Mouse (Mus musculus) urinary bladder, postnatal 25 days (tissue): ENCODE data around the gene Gm11213.

Experiments
- DNase-seq: peaks from one replicate; pipeline ENCODE4 v3.0.0; 2022; ENCODE audit warnings: low spot score

Gene Gm11213

DNA sequence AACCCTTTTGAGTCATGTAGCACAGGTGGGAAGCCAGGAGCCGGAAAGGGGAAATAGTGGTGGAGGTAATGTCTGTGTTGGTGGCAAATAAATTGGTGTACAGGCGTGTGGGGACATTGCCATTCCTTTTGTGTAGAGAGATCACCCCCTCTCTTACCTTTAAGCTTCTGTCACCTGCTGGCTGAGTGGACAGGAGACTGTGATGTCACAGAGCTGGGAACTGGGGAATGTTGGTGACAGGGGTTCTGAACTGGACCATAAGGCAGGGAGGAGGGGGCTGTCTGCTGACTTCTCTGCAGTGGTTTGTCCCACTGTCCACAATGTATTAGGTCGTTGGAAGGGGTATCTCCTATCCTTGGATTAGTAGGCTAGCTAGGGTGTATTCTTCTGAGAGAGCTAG is at the start of gene Gm11213:
Gm11213 (minus strand) TSS at position 317 of the 400 bp plus-strand sequence.
- DNase-seq = no peak

DNA sequence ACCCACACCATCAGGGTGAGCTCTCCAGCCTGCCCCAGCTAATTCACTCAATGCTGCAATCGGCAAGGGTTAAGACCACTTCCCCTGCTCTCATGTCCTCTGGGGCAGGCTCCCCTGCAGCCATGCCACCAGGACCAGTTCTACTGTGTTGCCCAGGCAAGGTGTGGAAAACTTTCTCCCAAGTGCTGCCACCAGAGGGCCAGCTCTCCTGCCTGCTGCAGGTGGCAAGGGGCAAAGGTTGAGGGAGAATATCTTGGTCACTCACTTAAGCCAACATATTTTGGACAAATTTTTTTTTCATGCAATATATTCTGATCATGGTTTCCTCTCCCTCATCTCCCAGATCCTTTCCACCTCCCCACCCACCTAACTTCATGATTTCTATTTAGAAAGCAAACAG is 49.3 kb upstream of the Gm11213 start:
- no peak for DNase-seq

DNA sequence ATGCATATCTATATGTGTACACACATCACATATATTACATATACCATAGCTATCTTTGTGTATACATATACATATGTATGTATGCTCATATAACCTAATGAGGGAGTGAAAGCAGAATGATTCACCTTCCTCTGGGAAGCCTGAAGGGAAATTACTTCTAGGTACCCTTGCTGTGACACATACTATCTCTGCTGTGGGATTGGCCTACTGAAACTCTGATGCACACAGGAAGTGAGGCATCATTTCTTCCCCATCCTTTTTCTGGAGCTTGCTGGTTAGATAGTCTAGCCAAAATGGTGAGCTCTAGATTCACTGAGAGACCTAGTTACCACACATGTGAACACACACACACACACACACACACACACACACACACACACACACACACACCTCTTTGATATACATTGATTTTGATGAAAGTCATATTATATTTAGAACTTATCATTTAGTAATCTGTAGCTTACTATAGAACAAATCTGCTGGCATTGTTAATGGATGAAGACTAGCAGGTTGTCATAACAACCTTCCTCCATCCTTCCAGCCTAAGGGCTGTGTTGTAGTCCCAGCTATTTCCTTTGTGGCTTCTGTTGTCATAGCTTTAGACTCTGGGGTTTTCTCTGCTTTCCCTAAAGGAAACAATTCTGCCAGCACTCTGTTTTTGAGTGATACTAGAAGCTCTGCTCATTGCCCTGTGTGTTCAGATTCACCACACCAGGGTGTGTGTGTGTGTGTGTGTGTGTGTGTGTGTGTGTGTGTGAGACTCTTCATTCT is 39.1 kb upstream of the Gm11213 start:
- no peak for DNase-seq

GRCm38 (mm10) chr4:63639842-63640241 is 34.8 kb upstream of the Gm11213 start:
- no peak for DNase-seq

- no peak for DNase-seq
These were observed 33.5 kb upstream of the Gm11213 start for GRCm38 (mm10) chr4:63638603-63639002.

DNA sequence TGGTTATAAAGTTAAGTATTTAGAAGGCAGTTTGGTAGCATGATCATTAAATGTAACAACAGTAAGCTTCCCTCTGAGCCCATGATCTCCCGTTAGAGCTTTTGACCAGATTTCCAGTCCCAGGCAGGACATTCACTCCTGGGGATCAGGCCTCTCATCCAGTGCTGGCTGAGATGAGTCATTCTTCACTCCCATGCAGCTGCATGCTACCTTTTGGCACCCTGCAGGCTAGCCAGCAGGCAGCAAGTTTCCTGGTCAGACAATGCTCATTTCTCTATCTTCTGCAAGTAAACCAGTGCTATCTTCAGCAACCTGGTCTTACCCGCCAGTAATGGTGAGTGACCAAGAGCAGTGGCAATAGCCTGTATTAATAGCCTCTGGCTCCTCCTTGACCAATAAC is 28.1 kb upstream of the Gm11213 start:
- DNase-seq = no peak

DNA sequence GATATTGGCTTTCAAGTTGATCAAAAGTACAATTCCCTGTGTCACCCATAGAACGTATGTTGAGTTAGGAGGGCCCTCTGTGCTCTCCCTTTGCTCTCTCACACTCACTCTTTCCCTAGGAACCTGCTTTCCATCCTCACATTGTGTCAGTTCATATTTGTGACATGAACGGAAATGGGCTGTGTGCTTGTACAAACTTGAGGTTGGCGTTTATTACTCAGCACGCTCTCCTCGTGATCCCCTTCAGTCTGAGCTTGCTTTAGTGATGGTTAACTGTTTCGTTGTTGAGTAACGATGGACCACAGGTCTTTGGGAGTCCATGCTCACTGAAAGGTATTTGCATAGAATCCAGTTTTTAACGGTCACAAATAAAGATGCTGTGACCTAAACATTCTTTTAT is 22.1 kb upstream of the Gm11213 start:
- no peak for DNase-seq

GRCm38 (mm10) chr4:63625563-63626080 is 20.6 kb upstream of the Gm11213 start:
- no peak for DNase-seq

GRCm38 (mm10) chr4:63622378-63622835 is 17.3 kb upstream of the Gm11213 start, which contains the start of gene Tex48:
Tex48 (minus strand) TSS chr4:63622428.
- no peak for DNase-seq

DNA sequence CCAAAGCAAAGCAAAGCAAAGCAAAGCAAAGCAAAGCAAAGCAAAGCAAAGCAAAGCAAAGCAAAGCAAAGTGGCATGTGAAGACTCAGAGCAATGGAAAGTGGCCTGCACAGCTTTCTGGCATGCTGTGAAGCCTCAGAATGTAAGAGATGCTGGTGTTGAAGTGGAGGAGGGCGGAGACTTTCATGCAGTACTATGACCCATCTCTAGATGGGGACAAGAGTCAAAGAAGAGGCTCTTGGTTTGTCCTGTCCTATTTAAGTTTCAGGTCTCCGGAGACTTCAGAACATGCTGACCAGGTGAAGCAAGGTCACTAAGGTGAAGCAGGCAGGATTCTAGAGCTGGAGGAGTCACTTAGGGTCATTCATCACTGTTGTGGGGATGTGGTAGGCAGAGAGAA is 16.8 kb upstream of the Gm11213 start:
- DNase-seq = no peak

DNA sequence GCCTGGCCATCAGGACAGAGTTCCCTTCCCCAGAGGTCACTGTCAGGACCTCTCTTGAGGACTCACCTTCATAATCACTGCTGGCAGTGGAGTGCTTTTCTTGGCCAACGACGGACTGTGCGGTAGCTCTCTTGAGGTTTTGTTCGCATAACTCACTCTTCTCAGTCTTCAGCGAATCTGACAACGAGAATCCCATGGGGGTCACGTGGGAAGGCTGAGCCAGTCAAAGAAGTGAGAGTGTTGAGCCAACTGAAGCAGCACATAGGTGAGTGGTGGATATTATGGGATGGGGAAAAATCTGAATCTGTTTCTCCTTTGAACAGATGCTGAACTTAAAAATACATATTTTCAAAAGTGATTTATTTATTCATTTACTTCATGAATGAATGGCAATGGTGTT is 3.3 kb upstream of the Gm11213 start:
- no peak for DNase-seq

GRCm38 (mm10) chr4:63605968-63606367 is 907 bp upstream of the Gm11213 start:
- no peak for DNase-seq

DNA sequence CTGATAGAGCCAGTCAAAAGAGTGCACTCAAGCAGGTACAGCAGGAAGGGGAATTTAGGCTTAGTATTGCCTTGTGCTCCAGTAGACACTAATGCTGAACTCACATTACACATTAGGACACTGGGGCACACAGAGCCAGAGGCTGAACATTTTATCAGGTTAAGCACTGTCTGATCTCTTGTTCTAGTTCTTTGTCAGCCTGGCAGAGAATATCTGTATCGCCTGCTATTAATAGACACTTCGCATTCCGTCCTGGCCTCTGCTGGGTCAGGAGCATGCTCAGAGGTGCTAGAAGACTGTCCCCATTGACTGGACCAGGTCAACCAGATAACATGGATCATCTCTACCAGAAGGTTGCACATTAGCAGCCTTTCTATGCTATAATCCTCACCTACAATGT is 484 bp upstream of the Gm11213 start:
- DNase-seq = no peak

DNA sequence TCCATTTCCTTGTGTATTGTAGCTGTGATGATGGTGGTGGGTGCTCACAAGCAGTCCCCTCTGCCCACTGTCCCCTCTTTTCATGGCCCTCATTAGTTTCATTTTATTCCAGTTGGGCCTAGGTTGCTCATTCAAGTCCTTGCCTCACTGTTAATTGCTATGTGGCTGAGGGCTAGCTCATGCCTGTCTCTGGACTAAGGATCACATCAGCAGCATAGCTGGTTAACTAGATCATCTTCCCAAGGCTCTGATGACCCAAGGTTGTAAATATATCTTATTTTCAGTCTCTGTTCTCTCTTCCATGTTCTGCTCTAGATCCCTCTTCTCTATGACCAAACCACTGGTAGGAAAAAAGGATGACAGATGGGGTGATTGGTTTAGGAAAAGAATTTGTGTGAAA is 3.8 kb downstream of the Gm11213 start:
- no peak for DNase-seq

DNA sequence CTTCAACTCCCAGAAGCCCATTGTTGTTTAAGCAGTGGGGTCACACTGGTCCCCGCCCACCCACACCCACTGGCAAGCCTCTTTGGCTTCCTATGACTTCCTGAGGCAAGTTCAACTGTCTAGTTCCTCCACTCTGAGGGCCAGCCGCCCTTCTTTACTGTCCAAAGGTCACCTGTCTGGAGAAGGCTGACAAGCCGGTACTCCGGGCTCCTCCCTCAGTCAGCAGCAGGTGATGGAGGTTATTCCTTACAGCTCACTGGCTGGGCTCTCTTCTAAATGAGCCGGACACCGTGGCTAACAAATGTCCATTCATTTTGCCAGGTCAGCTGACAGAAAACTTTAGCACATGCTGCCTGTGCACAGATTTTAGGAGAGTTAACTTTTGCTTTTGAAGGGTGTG is 4.3 kb downstream of the Gm11213 start:
- DNase-seq = no peak

DNA sequence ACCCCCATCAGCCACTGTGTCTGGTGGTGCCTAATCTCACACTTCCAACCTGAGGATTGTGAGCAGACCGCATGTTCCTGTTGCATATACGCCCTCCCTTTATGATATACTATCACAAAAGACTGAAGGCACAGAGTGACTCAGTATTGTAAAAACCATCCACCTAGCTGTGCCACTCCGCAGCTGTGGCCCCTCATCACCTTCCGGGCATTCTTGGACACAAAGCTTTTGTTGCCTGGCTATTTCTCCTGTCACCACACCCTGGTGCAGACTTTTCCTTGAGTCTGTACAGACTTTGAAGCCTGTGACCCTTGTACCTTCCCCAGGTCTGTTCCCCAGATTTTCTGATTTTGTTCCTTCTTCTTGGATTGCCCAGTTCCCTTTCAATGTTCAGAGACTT is 9.1 kb downstream of the Gm11213 start:
- DNase-seq = no peak

DNA sequence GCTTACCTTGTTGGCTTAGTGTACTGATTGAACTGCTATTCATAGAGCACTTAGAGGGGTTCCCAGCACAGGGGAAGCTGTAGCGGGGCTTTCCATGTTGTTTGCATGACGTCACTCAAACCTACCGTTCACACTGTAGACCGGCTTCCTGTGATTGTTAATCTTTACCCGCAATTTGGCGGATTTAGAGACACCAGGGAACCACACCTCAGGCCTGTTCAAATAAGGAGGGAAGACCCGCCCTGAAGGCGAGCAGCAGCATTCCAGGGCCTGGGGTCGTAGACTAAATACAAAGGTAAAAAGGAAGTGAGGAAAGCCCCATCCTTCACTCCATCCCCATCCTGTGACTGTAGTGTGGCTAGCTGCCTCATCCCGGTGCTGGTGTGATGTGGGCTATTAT is 9.8 kb downstream of the Gm11213 start:
- no peak for DNase-seq

- DNase-seq = no peak
These were observed 10.5 kb downstream of the Gm11213 start for GRCm38 (mm10) chr4:63594459-63595110.

DNA sequence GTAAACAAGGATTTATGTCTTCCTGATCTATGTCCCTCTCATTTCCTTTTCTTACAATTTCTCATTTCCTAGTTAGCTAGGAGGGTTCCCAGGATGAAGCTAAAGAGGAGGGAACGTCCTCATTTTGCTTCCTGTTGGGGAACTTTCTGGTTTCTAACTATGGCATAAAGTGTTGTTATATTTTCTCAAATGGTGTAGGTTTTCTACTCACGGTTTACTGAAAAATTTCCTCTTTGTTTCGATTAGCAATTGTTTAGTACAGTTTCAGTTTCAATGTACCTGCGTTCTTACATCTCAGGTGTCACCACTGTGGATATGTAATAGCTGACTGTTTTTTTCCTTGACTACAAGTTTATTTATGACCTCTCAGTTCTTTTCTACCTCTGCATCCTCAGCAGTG is 14.5 kb downstream of the Gm11213 start:
- DNase-seq = no peak

DNA sequence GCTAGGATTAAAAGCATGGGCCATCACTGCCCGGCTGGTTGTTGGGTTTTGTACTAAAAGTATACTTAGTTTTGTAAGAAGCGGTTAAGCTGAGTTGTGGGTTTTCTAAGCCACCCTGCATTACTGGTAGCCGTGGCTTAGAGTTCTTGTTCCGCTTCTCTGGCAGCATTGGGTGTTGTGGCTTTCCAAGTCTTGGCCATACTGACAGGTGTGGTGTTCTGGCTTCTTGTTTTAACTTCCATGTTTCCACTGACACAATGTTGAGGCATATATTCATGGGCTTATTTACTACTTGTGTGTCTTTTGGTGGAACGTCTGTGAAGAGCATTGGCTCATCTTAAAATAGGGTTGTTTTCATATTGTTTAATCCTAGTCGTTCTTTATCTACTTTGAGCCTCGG is 15.1 kb downstream of the Gm11213 start:
- DNase-seq = no peak

- DNase-seq = no peak
These were observed 18.8 kb downstream of the Gm11213 start for GRCm38 (mm10) chr4:63586240-63586639.

GRCm38 (mm10) chr4:63585216-63585615 is 19.8 kb downstream of the Gm11213 start:
- DNase-seq = no peak

- no peak for DNase-seq
These were observed 22.5 kb downstream of the Gm11213 start for GRCm38 (mm10) chr4:63582580-63582979.
